Mouse (Mus musculus) intestine, embryonic 16.5 days (tissue): Measurements from ENCODE around the gene Ubxn11. TPM values are rescaled to one million over a fixed set of nuclear protein-coding genes. Genes with fewer than 3 reads are reported as not detected.

Experiments
- ATAC-seq: fragments of 200-750 bp; cut with Nextera tagmentation; 2 replicates; pipeline ENCODE4 v1.8.0; 2017; ENCODE audit warnings: moderate TSS enrichment, moderate library complexity
- H3K27ac ChIP-seq: fragments of 300-500 bp; sonication (generic); 2 replicates; pipeline ENCODE4 v1.5.1; 2014; ENCODE audit warnings: mild to moderate bottlenecking, low read length
- H3K27me3 ChIP-seq: fragments of 300-500 bp; sonication (generic); replicated peaks from 2 replicates; pipeline ENCODE4 v1.6.1; 2014; ENCODE audit warnings: low read length, control low read depth, mixed read lengths; ENCODE audit not compliant: control insufficient read depth, insufficient read depth
- H3K36me3 ChIP-seq: fragments of 300-500 bp; sonication (generic); 2 replicates; pipeline ENCODE4 v1.6.1; 2014; ENCODE audit warnings: low read length, control low read depth; ENCODE audit not compliant: control insufficient read depth, insufficient read depth
- H3K4me1 ChIP-seq: fragments of 300-500 bp; sonication (generic); 2 replicates; pipeline ENCODE4 v1.6.1; 2014; ENCODE audit warnings: low read length, control low read depth, mixed read lengths; ENCODE audit not compliant: control insufficient read depth, insufficient read depth
- H3K4me2 ChIP-seq: fragments of 300-500 bp; sonication (generic); 2 replicates; pipeline ENCODE4 v1.6.1; 2014; ENCODE audit warnings: low read depth, low read length, control low read depth
- H3K4me3 ChIP-seq: fragments of 300-500 bp; sonication (generic); 2 replicates; pipeline ENCODE4 v1.5.1; 2014; ENCODE audit warnings: mild to moderate bottlenecking, low read length
- H3K9ac ChIP-seq: fragments of 300-500 bp; sonication (generic); 2 replicates; pipeline ENCODE4 v1.6.1; 2014; ENCODE audit warnings: low read depth, low read length
- H3K9me3 ChIP-seq: fragments of 300-500 bp; sonication (generic); 2 replicates; pipeline ENCODE4 v1.6.1; 2016; ENCODE audit warnings: low read length, control low read depth; ENCODE audit not compliant: control insufficient read depth
- WGBS: fragments of 180-500 bp; shearing (Covaris S2); extraction: QIAGEN DNeasy Blood & Tissue Kit; methylation state at CpG from one replicate; pipeline ENCODE4 v1.1.7; 2014; 5-methylcytosine and 5-hydroxymethylcytosine counted together
- polyA plus RNA-seq: library from polyadenylated mRNA; unstranded; fragments of >200 nt; fragmentation: Nextera tagmentation; extraction: Ambion mirVana; gene quantifications from 2 replicates; pipeline ENCODE4 v1.2.1, GENCODE M21; 2015

Gene Ubxn11
- polyA plus RNA-seq, 1 experiment from 2014 or later: 5.6 TPM

GRCm38 (mm10) chr4:134087412-134087811, 15.0 kb upstream of the Ubxn11 start:
- Histone ChIP-seq H3K4me1 (peaks cover 4% of the 10 kb centered on the region), H3K9me3 (no peaks in the 10 kb centered on the region), H3K27ac (no peak overlapping the region), H3K27me3 (no peaks in the 10 kb centered on the region), H3K9ac (no peak overlapping the region), H3K4me2 (no peak overlapping the region), H3K36me3 (0 out of 2 replicates have a peak, but pooled peaks cover 3% of the 10 kb centered on the region), H3K4me3 (no peak overlapping the region)
- WGBS: 33% methylated on average over 7 of the region's 7 CpGs
- ATAC-seq: peak; percentile 80

DNA sequence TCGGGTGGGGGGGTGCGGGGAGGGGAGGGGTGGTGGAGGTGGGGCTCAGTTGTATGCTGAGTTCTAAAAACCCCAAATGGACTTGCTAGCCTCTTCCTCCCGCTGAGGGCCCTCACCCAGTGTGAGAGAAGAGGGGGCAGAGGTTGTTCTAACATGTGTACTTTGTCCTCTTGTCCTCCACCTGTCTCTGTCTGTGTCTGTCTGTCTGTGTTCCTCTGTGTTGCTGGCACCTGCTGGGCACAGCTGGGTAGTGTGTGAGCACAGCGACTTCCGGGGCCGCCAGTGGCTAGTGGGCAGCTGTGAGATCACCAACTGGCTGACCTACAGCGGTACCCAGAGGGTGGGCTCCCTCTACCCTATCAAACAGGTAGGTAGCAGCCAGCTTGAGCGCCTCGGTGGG, 13.3 kb upstream of the Ubxn11 start:
- H3K27ac ChIP-seq: no peak overlapping the region
- ATAC-seq: 0 out of 2 replicates have a peak, but pooled peaks have one; percentile 15
- no peaks in the 10 kb centered on the region; the same call in 1 of the 2 replicates for H3K4me1 ChIP-seq
- H3K4me3 ChIP-seq: no peak overlapping the region
- no peak overlapping the region for H3K4me2 ChIP-seq
- no peaks in the 10 kb centered on the region for H3K9me3 ChIP-seq
- no peaks in the 10 kb centered on the region for H3K27me3 ChIP-seq
- WGBS: 80% methylated on average over 9 of the region's 9 CpGs
- 0 out of 2 replicates have a peak, but pooled peaks cover 3% of the 10 kb centered on the region for H3K36me3 ChIP-seq
- H3K9ac ChIP-seq: no peak overlapping the region

- no peak overlapping the region for H3K4me2 ChIP-seq
- no peaks in the 10 kb centered on the region for H3K9me3 ChIP-seq
- H3K27ac ChIP-seq: no peak overlapping the region
- no peak overlapping the region for H3K9ac ChIP-seq
- ATAC-seq: no peak
- H3K4me1 ChIP-seq: no peaks in the 10 kb centered on the region; the same call in 1 of the 2 replicates
- no peaks in the 10 kb centered on the region for H3K27me3 ChIP-seq
- no peak overlapping the region for H3K4me3 ChIP-seq
- H3K36me3 ChIP-seq: no peaks in the 10 kb centered on the region
- 81% methylated on average over 16 of the region's 16 CpGs for WGBS
Measured at GRCm38 (mm10) chr4:134090521-134091224, 11.7 kb upstream of the Ubxn11 start.

DNA sequence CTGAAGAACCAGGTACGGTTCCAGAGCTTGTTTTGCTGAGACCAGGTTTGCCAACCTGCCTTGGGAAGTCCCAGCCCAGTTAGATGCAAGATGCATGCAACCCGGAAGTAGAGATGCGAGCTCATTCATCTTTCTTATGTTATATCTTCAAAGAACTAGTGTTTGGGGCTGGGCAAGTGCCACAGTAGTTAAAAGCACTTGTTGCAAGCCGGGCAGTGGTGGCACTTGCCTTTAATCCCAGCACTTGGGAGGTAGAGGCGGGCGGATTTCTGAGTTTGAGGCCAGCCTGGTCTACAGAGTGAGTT, 11.2 kb upstream of the Ubxn11 start:
- no peak for ATAC-seq
- H3K27ac ChIP-seq: no peak overlapping the region
- no peaks in the 10 kb centered on the region for H3K9me3 ChIP-seq
- H3K36me3 ChIP-seq: no peaks in the 10 kb centered on the region
- H3K4me3 ChIP-seq: no peak overlapping the region
- no peak overlapping the region for H3K4me2 ChIP-seq
- WGBS: 82% methylated on average over 6 of the region's 6 CpGs
- no peak overlapping the region for H3K9ac ChIP-seq
- H3K27me3 ChIP-seq: no peaks in the 10 kb centered on the region
- H3K4me1 ChIP-seq: no peaks in the 10 kb centered on the region; the same call in 1 of the 2 replicates

DNA sequence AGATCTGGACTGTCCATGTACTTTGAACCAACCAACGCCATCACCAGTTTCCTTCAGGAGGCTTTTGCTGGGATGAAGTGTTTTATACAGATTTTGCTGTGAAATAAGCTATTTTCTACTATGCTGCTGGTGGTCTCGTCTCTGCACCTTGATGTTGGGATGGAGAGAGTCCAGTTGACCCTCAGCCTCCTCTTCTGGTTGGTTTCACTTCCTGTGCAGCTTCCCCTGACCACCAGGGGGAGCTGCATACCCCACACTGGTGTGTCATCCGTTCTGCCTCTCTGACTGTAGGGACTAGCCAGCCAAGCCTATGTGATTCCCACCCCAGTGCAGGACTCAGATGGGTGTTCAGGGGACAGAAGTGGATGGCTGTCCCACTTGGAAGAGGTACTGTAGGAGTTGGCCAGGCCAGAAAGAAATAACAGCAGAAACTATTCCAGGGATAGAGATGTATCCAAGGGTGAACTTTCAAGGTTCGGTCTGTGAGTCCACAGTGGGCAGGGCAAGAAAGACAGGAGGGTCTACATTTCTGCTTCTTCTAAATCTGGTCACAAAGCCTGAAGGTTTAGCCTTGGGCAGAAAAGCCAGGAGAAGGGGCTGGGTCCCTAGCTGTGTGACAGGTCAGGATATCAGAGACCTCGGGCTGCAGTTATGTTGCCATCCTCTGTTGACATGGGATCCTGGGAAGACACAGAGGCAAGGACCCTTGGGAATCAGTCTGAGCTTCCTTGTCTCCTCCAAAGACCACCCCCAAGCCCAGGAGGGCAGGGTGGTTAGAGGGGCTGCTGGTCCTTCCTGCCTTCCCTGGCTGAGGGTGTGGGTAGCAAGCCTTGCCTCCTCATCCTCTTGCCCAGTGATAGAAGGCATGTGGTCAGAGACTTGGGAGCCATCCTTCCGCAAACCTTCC, 9.7 kb upstream of the Ubxn11 start:
- no peaks in the 10 kb centered on the region for H3K36me3 ChIP-seq
- H3K27me3 ChIP-seq: no peaks in the 10 kb centered on the region
- WGBS: 74% methylated on average over 6 of the region's 6 CpGs
- no peaks in the 10 kb centered on the region; the same call in 1 of the 2 replicates for H3K4me1 ChIP-seq
- H3K9me3 ChIP-seq: no peaks in the 10 kb centered on the region
- H3K4me3 ChIP-seq: no peak overlapping the region
- no peak overlapping the region for H3K9ac ChIP-seq
- H3K4me2 ChIP-seq: no peak overlapping the region
- ATAC-seq: no peak
- H3K27ac ChIP-seq: no peak overlapping the region

- no peaks in the 10 kb centered on the region; the same call in 1 of the 2 replicates for H3K4me1 ChIP-seq
- no peak overlapping the region for H3K4me2 ChIP-seq
- H3K9ac ChIP-seq: no peak overlapping the region
- 80% methylated on average over 7 of the region's 7 CpGs for WGBS
- H3K36me3 ChIP-seq: no peaks in the 10 kb centered on the region
- H3K4me3 ChIP-seq: no peak overlapping the region
- H3K9me3 ChIP-seq: no peaks in the 10 kb centered on the region
- no peaks in the 10 kb centered on the region for H3K27me3 ChIP-seq
- no peak overlapping the region for H3K27ac ChIP-seq
- ATAC-seq: no peak
Measured at GRCm38 (mm10) chr4:134094004-134094564, 8.3 kb upstream of the Ubxn11 start.

DNA sequence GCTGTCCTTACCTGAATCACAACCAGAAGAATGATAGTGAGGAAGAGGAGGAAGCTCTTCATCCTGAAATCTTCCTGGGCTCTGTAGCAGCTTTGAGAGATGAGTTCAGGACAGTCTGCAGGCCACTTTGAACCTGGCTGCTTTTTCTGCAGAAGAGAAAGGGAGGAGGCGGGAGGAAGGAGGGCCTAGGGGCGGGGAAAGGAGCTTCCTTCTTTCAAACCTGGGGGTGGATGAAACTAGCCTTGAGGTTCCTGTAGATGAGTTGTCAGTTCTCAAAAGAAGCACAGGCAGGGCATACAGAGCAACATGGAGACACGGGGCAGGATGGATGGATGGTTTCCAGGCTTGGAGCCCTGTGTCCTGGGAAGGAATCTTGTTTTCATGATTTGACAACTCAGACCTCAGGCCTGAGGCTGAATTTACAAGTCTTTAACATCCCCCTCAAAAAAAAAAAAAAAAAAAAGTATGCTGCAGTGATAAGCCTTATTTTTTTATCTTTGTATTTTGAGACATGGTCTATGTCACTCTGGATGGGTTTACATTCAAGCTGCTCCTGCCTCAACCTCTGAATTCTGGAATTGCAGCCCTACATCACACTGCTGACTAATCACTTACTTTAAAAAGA, 7.3 kb upstream of the Ubxn11 start, which contains the start of gene Cd52:
Gene Cd52, minus strand, starts transcription at position 160 of the 625 bp plus-strand sequence.
- WGBS: 68% methylated on average over 3 of the region's 3 CpGs
- Histone ChIP-seq H3K27me3 (no peaks in the 10 kb centered on the region), H3K4me1 (no peaks in the 10 kb centered on the region), H3K4me3 (no peak within 1 kb of the TSS), H3K9ac (no peak within 1 kb of the TSS), H3K36me3 (no peaks in the 10 kb centered on the region), H3K27ac (no peak within 1 kb of the TSS), H3K9me3 (no peaks in the 10 kb centered on the region), H3K4me2 (no peak within 1 kb of the TSS)
- ATAC-seq: no peak

DNA sequence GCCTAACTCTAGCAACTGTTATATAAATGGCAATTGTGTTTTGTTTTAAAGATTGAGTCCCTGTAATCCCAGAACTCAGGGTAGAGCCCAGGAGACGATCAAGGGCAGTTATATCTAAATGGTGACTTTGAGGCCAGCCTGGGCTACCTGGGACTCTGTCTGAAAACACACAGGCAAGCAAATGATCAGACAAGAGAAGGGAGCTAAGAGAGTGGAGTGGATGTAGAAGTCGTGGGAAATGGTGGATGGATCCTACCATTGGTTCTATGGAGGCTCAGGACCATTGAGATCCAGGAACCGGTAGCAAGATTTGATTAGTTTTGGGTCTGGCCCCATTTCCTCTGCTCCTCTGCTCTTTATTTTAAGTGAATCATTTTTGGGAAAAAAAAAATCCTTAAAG, 6.2 kb upstream of the Ubxn11 start:
- no peak overlapping the region for H3K27ac ChIP-seq
- H3K4me2 ChIP-seq: no peak overlapping the region
- 84% methylated on average over 3 of the region's 3 CpGs for WGBS
- no peaks in the 10 kb centered on the region for H3K36me3 ChIP-seq
- H3K27me3 ChIP-seq: no peaks in the 10 kb centered on the region
- no peak overlapping the region for H3K9ac ChIP-seq
- ATAC-seq: no peak
- no peak overlapping the region for H3K4me3 ChIP-seq
- H3K9me3 ChIP-seq: no peaks in the 10 kb centered on the region
- no peaks in the 10 kb centered on the region for H3K4me1 ChIP-seq
